Mouse (Mus musculus): ENCODE measurements at regions not wholly inside any gene's neighbourhood (a gene's known extent, or its start where the extent isn't known, plus 50 kb on each side); places are given as distances from the start of the nearest gene placed in this dataset.

DNA sequence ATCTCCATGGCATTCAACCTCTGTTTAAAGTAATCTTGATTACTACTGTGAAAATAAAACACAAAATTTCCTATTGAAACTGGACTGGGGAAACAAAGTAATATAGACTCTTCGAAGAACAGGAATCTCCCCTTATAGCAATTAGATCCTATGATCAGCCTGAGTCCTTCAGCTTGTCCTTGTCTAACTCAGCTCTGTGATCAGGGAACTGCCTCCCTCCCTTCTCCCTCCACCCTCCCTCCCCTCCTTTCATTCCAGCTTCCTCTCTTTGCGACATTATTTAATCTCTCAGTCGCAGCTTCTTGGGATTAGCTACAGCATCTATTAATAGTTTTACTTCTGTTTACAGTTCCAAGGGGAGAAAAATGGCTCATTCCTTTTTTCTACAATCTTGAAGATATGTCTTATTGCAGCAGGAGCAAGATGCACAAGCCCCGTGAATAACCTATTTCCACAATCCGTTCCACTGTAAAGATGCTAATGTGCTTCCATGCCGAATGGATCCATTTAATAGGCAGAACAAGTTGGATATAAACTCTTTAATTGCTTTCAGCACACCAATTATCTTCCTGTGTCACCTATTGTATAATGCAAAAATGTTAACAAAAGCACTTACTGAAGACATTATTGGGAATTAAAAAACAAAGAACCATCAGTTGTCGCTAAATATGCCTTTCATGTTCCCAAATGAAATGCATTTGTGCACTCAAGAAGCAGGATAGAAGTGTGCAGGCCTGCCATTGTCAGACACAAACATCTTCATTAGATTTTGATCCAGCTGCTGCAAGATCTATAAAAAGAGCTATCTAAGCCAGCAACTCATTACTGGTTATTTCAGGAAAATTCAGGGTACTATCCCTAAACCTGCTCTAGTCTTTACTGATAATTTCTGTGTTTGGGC lies 411.2 kb upstream of the Gm10306 start:
- no peak for TF ChIP-seq GATA1 (IDR thresholded peaks at IDR 0.05; ENCODE audit: low read length)

DNA sequence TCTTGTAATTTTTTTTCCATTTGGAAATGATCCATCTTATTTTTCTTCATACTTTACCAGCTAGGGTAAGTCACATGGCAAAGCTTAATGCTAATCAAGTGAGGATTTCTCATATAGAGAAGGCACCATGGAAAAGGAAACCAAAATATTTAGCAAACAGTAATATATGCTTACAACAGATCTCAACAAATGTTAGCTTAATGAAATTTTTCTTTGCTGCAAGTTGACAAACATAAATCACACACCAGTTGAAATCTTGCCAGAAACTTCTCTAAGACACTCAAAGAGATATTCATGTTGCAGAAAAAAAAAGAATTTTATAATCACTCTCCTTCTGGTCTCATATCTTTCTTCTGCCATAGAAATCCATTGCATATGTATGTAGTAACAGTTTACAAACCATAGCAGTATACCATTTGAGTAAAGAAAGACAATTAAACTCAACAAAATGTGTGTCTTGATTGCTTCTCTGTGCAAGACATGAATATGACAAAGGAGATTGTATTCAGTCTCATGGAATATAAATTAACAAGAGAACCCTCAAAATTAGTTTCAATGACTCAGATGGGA lies 408.3 kb upstream of the Gm10306 start:
- TF ChIP-seq GATA1 (IDR thresholded peaks at IDR 0.05; ENCODE audit: low read length), result no peak

GRCm38 (mm10) chr4:94149056-94149455 lies 407.3 kb upstream of the Gm10306 start:
- TF ChIP-seq GATA1 (IDR thresholded peaks at IDR 0.05; ENCODE audit: low read length), result no peak

DNA sequence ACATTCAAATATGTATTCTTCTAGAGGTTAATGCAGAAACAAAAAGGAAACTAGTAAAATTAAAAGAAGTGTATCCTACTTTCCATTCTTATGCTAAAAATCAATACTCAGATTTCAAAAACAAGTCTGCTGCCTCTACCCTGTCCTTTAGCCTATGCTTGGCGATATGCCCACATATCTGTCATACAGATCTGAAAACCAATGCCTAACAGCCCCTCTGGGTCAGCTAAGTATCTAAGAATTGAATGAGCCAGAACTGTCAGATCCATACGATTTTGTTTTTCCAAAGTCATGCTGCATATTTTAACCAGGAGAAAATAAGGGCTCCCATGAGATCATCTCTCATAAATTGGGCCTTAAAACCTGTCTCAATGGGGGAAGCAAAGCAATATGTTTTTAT lies 395.7 kb upstream of the Gm10306 start:
- no peak for TF ChIP-seq GATA1 (IDR thresholded peaks at IDR 0.05; ENCODE audit: low read length)

GRCm38 (mm10) chr4:94173096-94173495 lies 383.2 kb upstream of the Gm10306 start:
- TF ChIP-seq GATA1 (IDR thresholded peaks at IDR 0.05; ENCODE audit: low read length), result no peak

DNA sequence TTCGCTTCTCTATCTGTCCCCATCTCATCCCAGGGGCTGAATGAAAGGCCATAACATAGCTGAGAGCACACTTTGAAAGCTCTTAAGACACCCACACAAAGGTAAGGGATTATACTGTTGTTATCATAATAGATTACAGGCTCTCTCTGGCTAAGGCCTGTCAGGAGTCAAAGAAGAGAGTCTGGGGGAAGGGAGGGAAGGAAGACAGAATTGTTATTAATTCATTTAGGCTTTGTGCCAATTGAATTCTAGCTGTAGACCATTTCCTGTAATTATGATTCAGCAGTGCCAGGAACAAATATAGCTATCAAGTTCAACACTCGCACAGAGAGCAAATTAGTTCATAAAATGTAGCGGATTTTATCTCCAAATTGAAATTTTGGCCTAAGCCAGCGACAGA lies 369.3 kb upstream of the Gm10306 start:
- no peak for TF ChIP-seq GATA1 (IDR thresholded peaks at IDR 0.05; ENCODE audit: low read length)

GRCm38 (mm10) chr4:94188354-94188753 lies 368.0 kb upstream of the Gm10306 start:
- TF ChIP-seq GATA1 (IDR thresholded peaks at IDR 0.05; ENCODE audit: low read length), result no peak

DNA sequence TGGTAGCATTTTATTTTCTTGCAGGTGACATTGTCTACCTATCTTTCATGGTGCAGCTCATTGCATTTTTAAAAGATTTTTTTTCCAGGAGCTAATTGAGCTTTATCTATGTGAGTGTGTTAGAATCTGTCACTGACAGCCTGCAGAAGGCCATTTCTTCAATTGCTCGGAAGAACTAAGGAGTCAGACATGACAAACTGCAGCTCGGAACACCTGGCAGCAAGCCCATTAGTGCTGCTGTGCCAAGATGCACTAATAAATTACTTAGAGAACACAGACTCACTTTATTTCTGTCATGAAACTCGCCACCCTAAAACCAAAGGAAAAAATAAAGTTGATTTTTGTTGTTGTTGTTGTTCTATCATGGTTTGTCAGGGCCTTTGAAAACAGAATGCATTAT lies 367.5 kb upstream of the Gm10306 start:
- no peak for TF ChIP-seq GATA1 (IDR thresholded peaks at IDR 0.05; ENCODE audit: low read length)

GRCm38 (mm10) chr4:94190940-94191339 lies 365.4 kb upstream of the Gm10306 start:
- TF ChIP-seq GATA1 (IDR thresholded peaks at IDR 0.05; ENCODE audit: low read length), result no peak

DNA sequence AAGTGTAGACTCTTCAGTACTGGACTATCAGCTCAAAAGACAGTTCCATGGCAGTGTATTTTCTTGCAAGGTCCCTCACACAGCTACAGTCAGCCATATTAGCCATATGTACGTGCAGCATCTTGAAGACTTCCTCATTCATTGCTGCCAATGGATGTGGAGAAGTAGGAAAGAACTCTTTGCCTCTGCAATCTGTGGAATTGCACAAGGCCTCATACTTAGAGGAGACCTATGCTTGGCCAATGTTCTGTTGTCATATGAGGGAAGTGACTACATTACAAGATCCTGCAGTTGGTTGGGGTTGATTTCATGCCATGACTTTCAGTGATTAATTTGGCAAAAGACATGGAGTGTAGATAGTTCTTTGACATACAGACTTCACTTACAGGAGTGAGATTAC lies 340.1 kb upstream of the Gm10306 start:
- no peak for TF ChIP-seq GATA1 (IDR thresholded peaks at IDR 0.05; ENCODE audit: low read length)

DNA sequence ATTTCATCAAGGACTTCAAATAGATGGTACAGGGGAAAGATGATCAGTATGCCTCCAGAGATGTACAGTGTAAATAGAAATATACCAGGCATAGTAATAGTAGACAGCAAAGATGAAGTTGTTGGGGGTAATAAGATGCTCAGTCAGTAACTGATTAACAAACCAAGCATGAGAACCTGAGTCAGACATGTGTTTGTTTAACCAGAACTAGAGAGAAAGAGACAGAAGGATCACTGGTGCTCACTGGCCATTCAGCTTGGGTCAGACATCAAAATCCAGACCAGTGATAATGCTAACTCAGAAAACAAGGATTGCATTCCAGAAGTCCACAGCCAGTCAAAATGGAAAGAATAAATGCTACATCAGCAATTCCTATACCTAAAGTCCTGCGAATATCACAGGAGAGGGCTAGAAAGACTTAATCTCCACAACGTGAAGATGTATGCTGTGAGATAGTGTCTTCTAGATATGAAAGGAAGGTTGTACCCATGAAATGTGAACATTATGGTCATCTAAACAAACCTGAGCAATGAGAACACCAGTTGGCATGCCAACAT lies 320.6 kb upstream of the Gm10306 start:
- no peak for TF ChIP-seq GATA1 (IDR thresholded peaks at IDR 0.05; ENCODE audit: low read length)

GRCm38 (mm10) chr4:94256026-94256425 lies 300.3 kb upstream of the Gm10306 start:
- no peak for TF ChIP-seq GATA1 (IDR thresholded peaks at IDR 0.05; ENCODE audit: low read length)

- TF ChIP-seq GATA1 (IDR thresholded peaks at IDR 0.05; ENCODE audit: low read length), result no peak
Measured at GRCm38 (mm10) chr4:94261136-94261535, 295.2 kb upstream of the Gm10306 start.

- no peak for TF ChIP-seq GATA1 (IDR thresholded peaks at IDR 0.05; ENCODE audit: low read length)
Measured at GRCm38 (mm10) chr4:94281732-94282131, 274.6 kb upstream of the Gm10306 start.

- no peak for TF ChIP-seq GATA1 (IDR thresholded peaks at IDR 0.05; ENCODE audit: low read length)
Measured at GRCm38 (mm10) chr4:94292150-94292549, 264.2 kb upstream of the Gm10306 start.

GRCm38 (mm10) chr4:94317298-94317697 lies 239.0 kb upstream of the Gm10306 start:
- TF ChIP-seq GATA1 (IDR thresholded peaks at IDR 0.05; ENCODE audit: low read length), result no peak

- TF ChIP-seq GATA1 (IDR thresholded peaks at IDR 0.05; ENCODE audit: low read length), result no peak
Measured at GRCm38 (mm10) chr4:94326759-94327158, 229.6 kb upstream of the Gm10306 start.
